Mouse (Mus musculus): ENCODE measurements around the gene Vwc2.

Vwc2 gene

DNA sequence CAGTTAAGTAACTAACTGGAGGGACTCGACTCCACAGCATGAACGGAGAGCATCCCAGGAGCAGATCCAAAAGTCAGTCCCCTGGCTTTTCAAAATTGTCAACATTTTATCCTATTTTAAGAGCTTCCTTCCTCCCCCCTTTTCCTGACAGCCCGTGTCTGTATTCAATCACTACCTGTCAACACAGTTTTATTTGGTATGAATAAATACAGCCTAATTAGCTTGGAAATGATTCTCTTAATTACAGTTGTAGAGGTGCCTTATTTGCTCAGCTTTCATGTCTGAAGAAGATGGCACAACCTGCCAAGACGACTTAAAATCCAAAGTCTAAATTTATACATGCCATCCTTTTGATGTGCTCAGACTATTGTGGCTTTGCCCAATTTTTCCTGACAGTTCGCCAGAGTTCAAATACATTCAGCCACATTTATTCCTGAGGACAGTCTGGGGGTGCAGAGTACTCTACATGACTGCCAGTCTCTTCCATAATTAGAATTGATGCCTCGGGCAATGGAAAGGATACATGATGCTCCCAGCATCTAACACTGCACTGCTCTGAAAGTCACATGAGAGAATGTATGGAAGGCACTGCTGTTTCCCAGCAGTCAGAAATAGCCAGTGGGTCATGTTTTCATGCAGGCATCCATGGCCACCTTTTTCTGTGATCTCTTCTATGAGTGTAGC is 128.8 kb downstream of the Vwc2 start:
- DNase-seq = peak in 1 of 2 experiments; percentile 2

DNA sequence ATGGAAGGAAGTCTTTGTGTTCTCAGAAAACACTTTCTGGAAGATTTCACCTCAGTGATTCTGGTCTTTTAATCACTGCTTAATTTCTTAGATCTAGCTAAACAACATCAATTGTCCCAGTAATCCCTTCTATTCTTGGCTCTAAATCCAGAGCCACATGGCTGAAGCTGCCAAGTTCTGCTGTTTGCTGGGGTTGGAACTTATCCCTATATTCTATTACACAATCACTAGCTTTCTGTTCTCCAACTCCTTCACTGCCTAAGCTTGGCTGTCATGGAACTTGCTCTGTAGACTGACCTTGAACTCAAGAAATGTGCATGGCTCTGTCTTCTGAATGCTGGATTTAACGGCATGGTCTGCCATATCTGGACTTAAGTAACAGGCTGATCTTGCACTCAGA is 143.3 kb downstream of the Vwc2 start:
- DNase-seq = no peak

DNA sequence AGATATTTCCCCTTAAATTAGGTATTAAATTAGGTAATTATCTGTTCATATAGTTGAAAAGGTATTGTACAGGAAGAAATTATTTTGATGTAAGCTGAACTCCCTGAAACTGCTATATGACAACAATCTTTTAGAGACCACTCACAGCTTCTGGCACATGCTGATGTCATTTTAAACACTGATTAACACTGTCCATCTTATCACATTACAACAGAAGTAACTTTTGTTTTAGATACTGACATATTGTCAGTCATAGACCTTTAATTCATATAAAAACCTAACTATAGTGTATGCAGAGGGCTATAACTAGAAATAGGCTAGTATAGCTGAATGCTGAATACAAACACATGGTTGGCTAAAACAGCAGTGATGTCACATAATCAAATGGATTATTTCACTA is 166.1 kb downstream of the Vwc2 start:
- no peak for DNase-seq

DNA sequence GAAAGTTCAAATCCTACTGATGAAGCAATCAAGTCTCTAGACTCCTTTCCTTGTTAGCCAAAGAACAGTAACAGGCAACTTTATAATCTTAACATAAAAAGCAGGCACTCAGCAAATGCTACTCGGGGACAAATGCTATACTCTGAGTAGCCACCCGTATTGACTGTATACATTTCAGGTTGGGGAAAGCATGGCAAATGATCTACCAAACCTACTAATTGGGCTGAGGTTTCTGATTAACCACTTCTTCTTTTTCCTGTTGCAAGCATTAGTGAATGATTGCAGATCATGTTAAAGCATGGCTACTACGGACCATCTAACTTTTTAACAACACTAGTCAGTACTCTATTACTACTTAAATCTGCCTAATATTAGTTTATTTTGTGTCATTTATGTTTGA is 169.5 kb downstream of the Vwc2 start:
- DNase-seq = no peak

Data from cerebellum, postnatal 10 days (tissue).